Mouse (Mus musculus) heart, adult 2 months (tissue): ENCODE results near the gene Ptgr1. TPM values are rescaled to one million over a fixed set of nuclear protein-coding genes. Genes with fewer than 3 reads are reported as not detected.

Experiments used
- DNase-seq, 2 experiments: peaks; one replicate each; pipeline ENCODE4 v3.0.0; 2021
- H3K27ac ChIP-seq: fragments of 200-600 bp; 2 replicates; pipeline ENCODE4 v1.8.1; 2022
- H3K27me3 ChIP-seq: fragments of 200-500 bp; 2 replicates; pipeline ENCODE4 v1.6.1; 2012; ENCODE audit warnings: mild to moderate bottlenecking, low read length, inconsistent platforms, mixed read lengths; ENCODE audit not compliant: control insufficient read depth, insufficient read depth
- H3K36me3 ChIP-seq: fragments of 200-500 bp; 2 replicates; pipeline ENCODE4 v1.6.1; 2012; ENCODE audit warnings: low read length, inconsistent platforms; ENCODE audit not compliant: control insufficient read depth, insufficient read depth
- H3K4me1 ChIP-seq: fragments of 200-500 bp; 2 replicates; pipeline ENCODE4 v1.6.1; 2011; ENCODE audit warnings: low read length; ENCODE audit not compliant: control insufficient read depth, insufficient read depth
- H3K4me3 ChIP-seq: fragments of 200-600 bp; 2 replicates; pipeline ENCODE4 v1.8.1; 2022
- H3K79me2 ChIP-seq: fragments of 200-500 bp; replicated peaks from 2 replicates; pipeline ENCODE4 v1.6.1; 2012; ENCODE audit warnings: mild to moderate bottlenecking, inconsistent platforms, low read length, moderate library complexity, mixed read lengths; ENCODE audit not compliant: control insufficient read depth, insufficient read depth
- H3K9ac ChIP-seq: fragments of 200-500 bp; 2 replicates; pipeline ENCODE4 v1.6.1; 2012; ENCODE audit warnings: low read depth, mild to moderate bottlenecking, control low read depth, inconsistent platforms, low read length, mixed read lengths
- CTCF ChIP-seq: fragments of 200-600 bp; IDR thresholded peaks from 2 replicates; pipeline ENCODE4 v1.8.1; 2022; ENCODE audit warnings: antibody characterized with exemption, mild to moderate bottlenecking, moderate library complexity
- EP300 ChIP-seq: fragments of 200-500 bp; IDR thresholded peaks from 2 replicates; pipeline ENCODE4 v1.6.1; 2011; ENCODE audit warnings: low read depth, low read length, control low read depth; ENCODE audit not compliant: insufficient read depth
- POLR2A ChIP-seq: fragments of 200-500 bp; IDR thresholded peaks from 2 replicates; pipeline ENCODE4 v1.6.1; 2011; ENCODE audit warnings: mild to moderate bottlenecking, low read depth, low read length, control low read depth; ENCODE audit not compliant: insufficient read depth
- WGBS: fragments of 180-500 bp; shearing (Covaris S2); methylation state at CpG from one replicate; pipeline ENCODE4 v1.1.7; 2018; 5-methylcytosine and 5-hydroxymethylcytosine counted together
- intact Hi-C: fragments of 180-260 bp; cut with DNase I; formaldehyde crosslinking; loops from one replicate; pipeline ENCODE4 v1.15.1; 2025
- polyA plus RNA-seq: library from polyadenylated mRNA; depleted of rRNA; stranded (reverse); fragments of >200 nt; gene quantifications from 2 replicates; pipeline ENCODE4 v1.2.3, GENCODE M21; 2012
- total RNA-seq, 2 experiments: library from RNA; stranded (reverse); gene quantifications; 2 replicates each; pipeline ENCODE4 v1.2.3; 2021

The Ptgr1 gene
- total and polyA plus RNA-seq, 3 experiments = 1.6 to 3.1 (median 3.0) TPM

GRCm38 (mm10) chr4:58985157-58985648 lies 1.7 kb downstream of the Ptgr1 start:
- Histone ChIP-seq H3K27me3 (no peaks in the 10 kb centered on the region), H3K4me1 (peaks cover 1% of the 10 kb centered on the region; the same call in 1 of the 2 replicates), H3K4me3 (no peak overlapping the region), H3K9ac (no peak overlapping the region), H3K36me3 (no peaks in the 10 kb centered on the region), H3K27ac (no peak overlapping the region), H3K79me2 (no peaks in the 10 kb centered on the region)
- 6% methylated on average over 7 of the region's 7 CpGs for WGBS
- DNase-seq = peak; percentile 74 to 86
- peak; percentile 99 for TF ChIP-seq CTCF
- TF ChIP-seq POLR2A = no peak
- 0 out of 2 replicates have a peak, but pooled peaks have one; percentile 41 for TF ChIP-seq EP300
- intact Hi-C loops = loop anchor here (1.0 to 5.0 kb wide), 3 partner anchors 14 to 202 kb away; partner anchors contain the start of genes Gng10 and Ugcg

GRCm38 (mm10) chr4:58982806-58983205 lies 4.1 kb downstream of the Ptgr1 start:
- Histone ChIP-seq H3K4me3 (no peak overlapping the region), H3K9ac (no peak overlapping the region), H3K27ac (no peak overlapping the region), H3K27me3 (no peaks in the 10 kb centered on the region), H3K36me3 (no peaks in the 10 kb centered on the region), H3K79me2 (no peaks in the 10 kb centered on the region), H3K4me1 (peaks cover 1% of the 10 kb centered on the region; the same call in 1 of the 2 replicates)
- no peak for DNase-seq
- WGBS = 86% methylated on average over 8 of the region's 8 CpGs
- intact Hi-C loops = no loop called here
- TF ChIP-seq EP300 (no peak), POLR2A (no peak), CTCF (no peak)

GRCm38 (mm10) chr4:58981421-58981820 lies 5.5 kb downstream of the Ptgr1 start:
- H3K9ac ChIP-seq = no peak overlapping the region
- WGBS = 93% methylated on average over 6 of the region's 6 CpGs
- H3K27me3 ChIP-seq = no peaks in the 10 kb centered on the region
- no peak overlapping the region for H3K4me3 ChIP-seq
- intact Hi-C loops = no loop called here
- H3K79me2 ChIP-seq = no peaks in the 10 kb centered on the region
- H3K27ac ChIP-seq = no peak overlapping the region
- no peak for DNase-seq
- peaks cover 1% of the 10 kb centered on the region; the same call in 1 of the 2 replicates for H3K4me1 ChIP-seq
- H3K36me3 ChIP-seq = no peaks in the 10 kb centered on the region
- TF ChIP-seq POLR2A = no peak
- no peak for TF ChIP-seq EP300
- no peak for TF ChIP-seq CTCF

GRCm38 (mm10) chr4:58975711-58976110 lies 11.2 kb downstream of the Ptgr1 start:
- Histone ChIP-seq H3K79me2 (no peaks in the 10 kb centered on the region), H3K4me1 (no peaks in the 10 kb centered on the region), H3K27ac (no peak overlapping the region), H3K4me3 (no peak overlapping the region), H3K27me3 (no peaks in the 10 kb centered on the region), H3K9ac (no peak overlapping the region), H3K36me3 (no peaks in the 10 kb centered on the region)
- DNase-seq = no peak
- 92% methylated on average over 5 of the region's 5 CpGs for WGBS
- intact Hi-C loops = no loop called here
- TF ChIP-seq EP300 (no peak), POLR2A (no peak), CTCF (no peak)

- Histone ChIP-seq H3K27me3 (no peaks in the 10 kb centered on the region), H3K36me3 (no peaks in the 10 kb centered on the region), H3K4me1 (no peaks in the 10 kb centered on the region), H3K27ac (no peak overlapping the region), H3K79me2 (no peaks in the 10 kb centered on the region), H3K4me3 (no peak overlapping the region), H3K9ac (no peak overlapping the region)
- DNase-seq = no peak
- 80% methylated on average over 4 of the region's 4 CpGs for WGBS
- TF ChIP-seq POLR2A (no peak), EP300 (no peak), CTCF (no peak)
- intact Hi-C loops = no loop called here
These were observed 16.2 kb downstream of the Ptgr1 start for GRCm38 (mm10) chr4:58970678-58971077.

GRCm38 (mm10) chr4:58965136-58965535 lies 21.8 kb downstream of the Ptgr1 start:
- TF ChIP-seq EP300 = no peak
- TF ChIP-seq POLR2A = no peak
- Histone ChIP-seq H3K79me2 (no peaks in the 10 kb centered on the region), H3K9ac (no peak overlapping the region), H3K4me3 (no peak overlapping the region), H3K27me3 (no peaks in the 10 kb centered on the region), H3K36me3 (no peaks in the 10 kb centered on the region), H3K4me1 (no peaks in the 10 kb centered on the region), H3K27ac (no peak overlapping the region)
- WGBS = 39% methylated on average over 1 of the region's 1 CpGs
- intact Hi-C loops = no loop called here
- no peak for DNase-seq
